Mouse (Mus musculus) gastrocnemius, postnatal 4 days (tissue): ENCODE data around the gene Emb. TPM values are rescaled to one million over a fixed set of nuclear protein-coding genes. Genes with fewer than 3 reads are reported as not detected.

Experiments used
- DNase-seq, 2 experiments: peaks; one replicate each; pipeline ENCODE4 v3.0.0; 2021 to 2022; ENCODE audit warnings: low spot score in 2 of 2, mixed read lengths in 2 of 2
- total RNA-seq, 2 experiments: library from RNA; stranded (reverse); gene quantifications; 2 replicates each; pipeline ENCODE4 v1.2.3; 2021

The Emb gene
- total RNA-seq, 2 experiments from 2014 or later = 19.3 to 19.5 TPM

DNA sequence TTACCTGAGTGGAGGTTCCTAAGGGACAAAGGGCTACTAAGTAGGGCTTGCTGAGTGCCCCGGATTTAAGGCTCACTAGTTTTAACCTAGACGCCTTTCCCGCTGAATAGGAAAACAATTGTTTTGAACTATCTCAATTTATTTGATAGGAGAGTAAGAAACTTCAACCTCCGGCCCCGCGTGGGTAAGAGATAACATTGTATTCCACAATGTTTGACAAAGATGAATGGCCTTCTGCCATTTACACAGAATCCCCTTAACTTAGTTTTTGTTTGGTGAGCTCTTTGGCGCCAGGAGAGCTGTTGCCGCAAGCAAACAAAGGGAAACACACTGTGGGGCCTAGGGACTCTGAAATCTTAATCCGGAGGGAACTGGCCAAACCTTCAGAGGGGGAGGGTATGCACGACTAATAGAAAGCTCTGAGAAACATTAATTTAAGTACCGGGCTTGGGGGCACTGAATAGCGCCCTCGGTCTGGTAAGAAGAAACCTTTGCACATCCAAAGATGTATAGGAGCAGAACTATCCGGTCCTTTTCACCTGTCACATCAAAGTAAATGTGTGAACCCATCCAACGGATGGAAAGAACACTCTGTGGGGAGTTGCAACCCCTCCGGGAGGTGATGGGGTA is 11.7 kb downstream of the Emb start:
- DNase-seq = no peak

- DNase-seq = peak in 1 of 2 experiments; percentile 30
Observed at GRCm38 (mm10) chr13:117220501-117221321, 12.4 kb downstream of the Emb start, which contains the start of gene Gm17509. Gm17509 (minus strand) TSS chr13:117221075.

DNA sequence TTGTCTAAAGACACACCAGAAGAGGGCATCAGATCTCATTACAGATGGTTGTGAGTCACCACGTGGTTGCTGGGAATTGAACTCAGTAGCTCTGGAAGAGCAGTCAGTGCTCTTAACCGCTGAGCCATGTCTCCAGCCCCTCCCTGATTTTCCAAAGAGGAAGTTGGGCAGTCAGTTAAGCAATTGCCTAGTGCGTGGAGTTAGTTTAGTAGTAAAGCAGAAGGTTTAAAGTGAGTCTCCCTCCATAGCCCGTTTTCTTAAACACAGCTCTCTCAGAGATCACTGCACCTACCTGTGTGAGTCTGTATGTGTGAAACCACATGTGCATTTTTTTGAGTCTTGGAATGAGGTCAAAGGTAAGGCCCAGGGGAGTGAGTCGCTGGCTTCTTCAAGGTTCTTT is 14.8 kb downstream of the Emb start:
- DNase-seq = no peak

DNA sequence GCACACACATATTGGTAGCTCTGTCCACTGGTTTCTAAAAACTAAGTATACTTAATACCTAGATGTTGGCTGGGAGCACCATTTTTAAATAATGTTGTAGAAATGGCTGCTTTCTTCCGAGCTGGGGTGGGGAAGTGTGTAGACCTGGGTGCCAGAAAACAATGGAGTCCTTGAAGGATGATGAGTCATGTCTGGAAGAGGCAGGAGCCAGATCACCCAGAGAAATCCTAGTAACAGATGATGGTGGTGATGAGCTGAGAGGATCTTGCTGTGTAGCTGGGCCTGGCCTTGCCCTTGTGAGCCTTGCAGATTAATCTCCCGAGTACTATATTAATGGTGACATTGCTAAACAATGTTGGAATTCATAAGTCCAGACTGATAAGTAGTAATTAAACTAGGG is 16.6 kb downstream of the Emb start:
- DNase-seq = no peak

DNA sequence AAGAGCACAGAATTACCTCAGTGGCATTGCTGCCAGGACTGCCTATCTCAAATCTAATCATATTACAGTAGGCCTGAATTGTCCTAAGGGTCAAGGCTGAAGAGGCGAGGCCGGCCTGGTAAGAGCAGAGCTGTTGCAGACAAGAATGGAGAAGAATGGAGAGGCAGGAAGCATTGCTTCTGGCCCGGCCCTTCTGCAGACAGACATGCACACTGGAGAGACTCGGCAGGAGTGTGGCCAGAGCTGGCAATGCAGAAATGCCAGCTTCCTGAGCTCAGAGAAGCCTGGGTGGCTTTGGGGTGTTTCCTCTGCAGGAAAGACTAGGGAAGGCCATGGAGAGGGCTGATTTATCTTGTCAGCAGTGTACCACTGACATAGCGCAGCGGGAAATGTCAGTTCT is 17.2 kb downstream of the Emb start:
- no peak for DNase-seq

- no peak for DNase-seq
Observed at GRCm38 (mm10) chr13:117230371-117231110, 22.2 kb downstream of the Emb start.

DNA sequence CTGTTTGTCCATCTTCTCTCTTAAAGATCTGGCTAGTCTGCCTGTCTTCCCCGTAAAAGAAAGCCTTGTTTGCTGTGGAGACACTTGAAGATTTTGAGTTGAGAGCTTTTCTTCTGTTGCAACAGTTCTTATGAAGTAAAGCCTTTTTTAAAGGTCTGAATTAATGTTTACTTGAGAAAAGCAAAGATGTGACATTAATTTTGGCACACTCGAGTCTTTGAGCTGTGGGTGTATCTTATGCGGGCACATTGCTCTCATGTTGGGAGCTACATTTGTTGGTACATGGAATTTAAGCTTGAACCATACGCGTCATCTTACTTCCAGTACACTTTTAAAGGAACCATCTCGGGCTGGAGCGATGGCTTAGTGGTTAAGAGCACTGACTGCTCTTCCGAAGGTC is 25.5 kb downstream of the Emb start:
- DNase-seq = no peak

- DNase-seq = no peak
Observed at GRCm38 (mm10) chr13:117234486-117234885, 26.1 kb downstream of the Emb start.

DNA sequence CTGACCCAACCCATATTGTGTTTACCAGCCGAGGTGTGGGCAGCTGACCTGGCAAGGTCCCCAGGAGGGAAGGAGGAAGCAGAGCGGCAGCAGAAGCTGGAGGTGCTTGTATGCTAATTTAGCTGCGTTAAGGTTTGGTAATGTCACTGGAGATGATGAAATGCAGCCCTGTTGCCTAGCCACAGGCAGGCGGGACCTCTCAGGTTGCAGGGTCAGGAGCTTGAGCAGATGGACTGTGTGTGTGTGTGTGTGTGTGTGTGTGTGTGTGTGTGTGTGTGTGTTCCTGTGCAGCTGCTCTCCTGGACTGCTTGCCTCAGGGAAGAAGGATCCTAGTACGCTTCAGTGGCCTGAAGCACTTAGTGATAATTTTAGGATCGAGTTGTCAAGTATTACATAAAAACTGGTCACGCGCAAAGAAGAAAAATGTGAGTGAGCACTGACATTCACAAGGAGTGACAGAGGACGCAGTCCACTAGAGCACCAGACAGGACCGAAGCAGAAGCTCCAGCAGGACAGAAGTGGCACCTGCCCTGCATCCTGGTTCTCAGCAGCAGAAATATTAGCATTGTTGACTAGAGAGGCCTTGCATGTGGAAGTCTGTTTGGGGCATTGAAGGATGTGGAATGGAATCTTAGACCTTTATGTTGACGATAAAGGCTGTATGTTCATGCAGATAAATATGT is 27.3 kb downstream of the Emb start:
- DNase-seq = no peak

GRCm38 (mm10) chr13:117237111-117237510 is 28.8 kb downstream of the Emb start:
- DNase-seq = no peak

DNA sequence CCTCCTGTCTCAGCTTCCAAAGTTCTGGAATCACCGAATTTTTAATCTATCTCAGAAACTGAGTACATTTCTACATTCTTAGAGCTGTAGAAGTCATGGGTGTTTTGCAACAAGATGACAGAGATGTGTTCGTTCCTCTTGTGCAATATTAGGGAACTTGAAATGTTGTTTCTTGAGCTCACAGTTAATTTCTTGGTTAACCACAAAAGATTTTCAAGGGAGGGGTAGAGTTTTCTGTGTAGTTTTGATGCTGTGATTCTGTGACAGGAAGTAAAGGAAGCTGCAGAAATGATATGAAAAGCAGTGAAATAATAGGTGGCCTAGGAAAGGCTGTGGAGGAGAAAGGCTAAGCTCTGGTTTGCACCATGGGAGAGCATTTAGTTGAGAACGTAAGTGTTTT is 33.7 kb downstream of the Emb start:
- DNase-seq = no peak

DNA sequence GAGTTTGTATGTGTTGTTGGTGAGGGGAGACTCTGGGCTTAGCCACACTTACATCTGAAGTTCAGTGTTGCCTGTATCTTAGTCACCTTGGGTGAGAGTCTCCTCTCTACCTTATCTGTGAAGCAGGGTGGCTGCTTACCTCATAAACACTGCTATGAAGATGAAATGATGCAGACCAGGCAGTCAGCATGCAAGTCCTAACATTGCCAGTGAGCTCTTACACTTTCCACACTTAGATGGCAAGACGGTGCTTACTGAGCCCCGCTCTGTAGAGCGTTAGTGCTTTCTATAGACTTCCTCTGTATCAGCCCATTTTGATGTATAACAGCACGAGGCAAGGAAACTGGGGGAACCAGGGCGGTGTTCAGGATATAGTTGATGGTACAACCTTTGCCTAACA is 34.3 kb downstream of the Emb start:
- no peak for DNase-seq

GRCm38 (mm10) chr13:117260704-117261103 is 52.4 kb downstream of the Emb start:
- DNase-seq = no peak

DNA sequence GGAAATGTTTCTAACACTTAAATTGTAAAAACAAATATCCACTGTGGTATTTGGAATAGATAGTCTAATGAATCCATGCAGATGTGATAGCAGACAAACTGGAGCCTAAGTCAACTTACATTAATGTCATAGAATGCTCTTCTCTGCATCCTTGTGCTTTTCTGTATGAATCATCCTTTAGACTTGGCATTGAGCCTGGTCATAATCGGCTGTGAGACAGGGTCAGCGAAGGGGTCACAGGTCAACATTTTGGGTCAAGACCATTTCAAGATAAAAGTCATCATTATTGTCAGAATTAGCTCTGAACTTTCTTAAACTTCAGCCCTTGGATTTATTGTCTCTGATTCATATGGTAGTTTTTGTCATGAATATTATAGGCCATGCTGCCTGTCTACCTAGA is 57.8 kb downstream of the Emb start:
- no peak for DNase-seq

DNA sequence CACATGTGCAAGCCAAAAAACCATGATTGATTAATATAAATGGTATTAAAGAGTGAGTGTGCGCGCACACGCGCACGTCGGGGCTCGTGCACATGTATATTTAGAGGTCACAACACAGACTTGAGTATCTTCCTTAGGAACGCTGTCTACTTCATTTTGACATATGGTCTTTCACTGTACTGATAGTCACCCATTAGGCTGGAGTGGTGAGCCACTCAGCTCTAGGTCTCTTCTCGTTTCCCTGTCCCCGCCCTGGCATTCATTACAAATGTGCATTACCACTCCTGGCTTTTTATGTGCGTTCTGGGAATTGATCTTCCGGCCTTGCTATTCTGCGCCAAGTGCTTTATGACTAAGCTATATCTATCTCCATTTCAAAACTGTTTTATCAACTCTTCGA is 59.6 kb downstream of the Emb start:
- no peak for DNase-seq

DNA sequence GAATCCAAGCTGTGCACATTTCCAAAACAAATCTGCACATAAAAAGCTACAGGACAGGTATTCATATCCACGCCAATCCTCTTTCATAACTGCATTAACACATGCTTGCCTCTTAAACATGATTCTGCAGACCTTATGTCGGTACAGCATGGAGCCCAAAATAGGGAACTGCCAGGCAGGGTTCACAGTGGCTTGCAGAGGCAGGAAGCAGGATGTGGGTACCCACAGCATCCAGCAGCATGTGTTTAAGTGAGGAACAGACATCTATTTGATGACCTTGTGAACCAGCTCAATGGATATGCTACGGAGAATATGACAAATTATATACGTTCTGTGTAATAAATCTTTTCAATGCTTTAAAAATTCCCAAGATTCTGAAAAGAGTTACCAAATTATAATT is 75.7 kb downstream of the Emb start:
- no peak for DNase-seq

DNA sequence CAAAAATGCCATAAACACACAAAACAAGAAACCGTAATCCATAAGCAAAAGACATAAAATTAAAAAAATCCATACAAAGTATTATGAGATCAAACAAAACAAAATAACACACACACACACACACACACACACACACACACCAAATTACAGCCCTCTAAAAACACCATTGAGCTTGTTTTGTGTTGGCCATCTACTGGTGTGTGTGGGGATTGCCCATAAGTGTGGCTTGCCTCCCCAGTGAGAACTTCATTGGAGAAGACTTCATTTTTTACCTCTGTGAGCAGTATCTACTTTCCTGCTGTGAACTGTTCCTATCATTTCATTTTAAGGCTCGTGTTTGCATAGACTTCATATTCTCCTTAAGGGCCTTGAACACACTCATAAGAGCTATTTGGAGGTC is 78.6 kb downstream of the Emb start:
- DNase-seq = no peak

GRCm38 (mm10) chr13:117287400-117287799 is 79.1 kb downstream of the Emb start:
- DNase-seq = no peak

DNA sequence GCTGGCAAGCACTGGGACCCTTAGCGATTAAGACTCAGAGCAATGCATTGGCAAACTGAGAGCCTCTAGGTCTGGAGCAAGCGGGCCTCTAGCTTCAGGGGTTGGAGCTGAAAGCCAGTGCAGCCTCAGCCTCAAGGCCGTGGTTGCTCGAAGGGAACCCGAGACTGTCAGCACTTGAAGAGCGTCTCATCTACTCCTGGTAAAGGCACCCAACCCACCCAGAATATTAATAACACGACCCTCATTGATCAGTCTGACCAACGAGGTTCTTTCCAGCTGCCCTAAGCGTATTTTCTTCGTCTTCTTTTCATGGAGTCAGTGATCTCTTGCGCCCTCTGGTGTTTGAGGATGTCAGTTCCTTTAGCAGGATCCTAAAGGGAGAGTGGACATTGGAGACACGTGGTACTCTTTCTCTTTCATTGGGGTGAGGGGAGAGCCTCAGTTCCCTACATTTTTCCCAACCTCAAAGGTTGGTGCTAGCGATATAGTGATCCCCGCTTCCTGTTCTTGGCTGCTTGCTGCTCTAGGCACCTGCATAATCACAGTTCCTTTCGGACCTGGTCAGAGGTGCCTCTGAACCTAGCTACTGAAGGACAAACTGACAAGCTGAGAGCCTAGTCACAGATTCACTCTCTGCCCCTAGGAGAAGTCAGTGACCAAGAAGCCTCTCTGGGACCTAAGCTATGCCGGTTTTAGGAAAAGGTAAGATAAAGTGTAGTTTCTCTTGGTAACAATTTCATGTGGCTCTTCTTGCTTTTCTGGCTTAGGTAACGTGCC is 81.3 kb downstream of the Emb start:
- peak; percentile 47 to 71 for DNase-seq

DNA sequence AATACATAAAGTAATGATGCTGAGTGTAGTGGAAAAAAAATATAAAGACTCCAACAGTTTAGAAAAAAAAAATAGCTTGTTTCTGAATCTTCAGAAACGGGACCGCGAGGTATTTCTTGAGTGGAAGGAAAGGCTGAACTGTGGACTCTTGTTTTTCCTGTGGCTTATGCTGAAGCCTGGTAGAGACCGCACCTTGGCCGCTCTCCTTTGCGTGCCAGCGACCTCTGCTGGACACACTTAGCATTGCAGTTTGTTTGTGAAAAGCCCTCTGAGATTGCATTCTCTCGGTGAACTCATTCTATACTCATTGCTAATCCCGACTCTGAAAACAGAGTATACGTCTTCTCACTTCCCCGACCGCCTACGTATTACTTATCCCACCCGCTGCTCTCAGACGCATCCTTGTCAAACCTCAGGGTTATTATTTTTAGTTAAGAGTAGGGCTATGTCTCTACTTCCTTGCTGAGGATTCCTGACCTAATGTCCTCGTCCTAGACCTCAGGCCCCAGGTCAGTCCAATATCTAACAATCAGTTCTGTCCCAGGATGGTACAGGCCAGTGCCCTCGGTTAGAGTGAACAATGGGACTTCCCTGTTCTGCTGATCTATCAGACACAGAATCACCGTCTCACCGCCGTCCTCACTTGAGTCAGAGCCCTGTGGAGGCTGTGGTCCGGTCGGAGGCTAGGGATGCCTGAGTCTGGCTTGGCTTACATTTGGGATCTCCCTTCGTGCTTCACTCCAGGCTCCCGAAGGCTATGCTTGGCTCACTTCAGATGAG is 103.3 kb downstream of the Emb start:
- peak; percentile 49 to 58 for DNase-seq
